Mouse (Mus musculus) bone marrow macrophage, adult 2 months (primary cell): ENCODE results near the gene Tob1. TPM values are rescaled to one million over a fixed set of nuclear protein-coding genes. Genes with fewer than 3 reads are reported as not detected.

Source experiments
- H3K27ac ChIP-seq: 2 replicates; pipeline ENCODE4 v1.5.1; 2012; ENCODE audit warnings: low read depth, low read length; ENCODE audit not compliant: insufficient read depth
- H3K4me1 ChIP-seq: 2 replicates; pipeline ENCODE4 v1.6.1; 2012; ENCODE audit warnings: low read length; ENCODE audit not compliant: control insufficient read depth, insufficient read depth
- H3K4me3 ChIP-seq: 2 replicates; pipeline ENCODE4 v1.5.1; 2012; ENCODE audit warnings: mild to moderate bottlenecking, low read length, moderate library complexity; ENCODE audit not compliant: insufficient read depth
- CTCF ChIP-seq: IDR thresholded peaks from 2 replicates; pipeline ENCODE4 v1.5.1; 2012; ENCODE audit warnings: low read depth, mild to moderate bottlenecking, low read length, moderate library complexity
- POLR2A ChIP-seq: IDR thresholded peaks from 2 replicates; pipeline ENCODE4 v1.6.1; 2012; ENCODE audit warnings: mild to moderate bottlenecking, low read depth, low read length, borderline replicate concordance
- polyA plus RNA-seq: library from polyadenylated mRNA; stranded (reverse); fragments of >200 nt; gene quantifications from 2 replicates; pipeline ENCODE4 v1.2.4, GENCODE M21; 2012; ENCODE audit not compliant: missing spikeins, insufficient read depth, insufficient read length

Gene Tob1
- polyA plus RNA-seq, 1 experiment, result 16.7 TPM

- H3K27ac ChIP-seq, result no peak overlapping the region
- no peaks in the 10 kb centered on the region for H3K4me1 ChIP-seq
- no peak overlapping the region for H3K4me3 ChIP-seq
- TF ChIP-seq POLR2A (no peak), CTCF (no peak)
Measured at GRCm38 (mm10) chr11:94239706-94240105, 28.5 kb downstream of the Tob1 start.

- Histone ChIP-seq H3K4me1 (no peaks in the 10 kb centered on the region), H3K4me3 (no peak overlapping the region), H3K27ac (no peak overlapping the region)
- no peak for TF ChIP-seq CTCF
- TF ChIP-seq POLR2A, result no peak
Measured at GRCm38 (mm10) chr11:94242760-94243421, 31.6 kb downstream of the Tob1 start.

- Histone ChIP-seq H3K27ac (no peak overlapping the region), H3K4me1 (no peaks in the 10 kb centered on the region), H3K4me3 (no peak overlapping the region)
- TF ChIP-seq CTCF (no peak), POLR2A (no peak)
Measured at GRCm38 (mm10) chr11:94243422-94244180, 32.3 kb downstream of the Tob1 start.

GRCm38 (mm10) chr11:94244385-94244784 is 33.1 kb downstream of the Tob1 start:
- Histone ChIP-seq H3K27ac (no peak overlapping the region), H3K4me1 (no peaks in the 10 kb centered on the region), H3K4me3 (no peak overlapping the region)
- TF ChIP-seq CTCF, result no peak
- TF ChIP-seq POLR2A, result no peak

GRCm38 (mm10) chr11:94245955-94246788 is 34.9 kb downstream of the Tob1 start, which contains the start of gene Wfikkn2:
Gene Wfikkn2 (minus strand): TSS chr11:94246005.
- H3K27ac ChIP-seq, result no peak within 1 kb of the TSS
- no peak within 1 kb of the TSS for H3K4me3 ChIP-seq
- TF ChIP-seq POLR2A, result no peak
- TF ChIP-seq CTCF, result no peak
- H3K4me1 ChIP-seq, result no peaks in the 10 kb centered on the region

GRCm38 (mm10) chr11:94246789-94247061 is 35.5 kb downstream of the Tob1 start:
- H3K27ac ChIP-seq, result no peak overlapping the region
- H3K4me3 ChIP-seq, result no peak overlapping the region
- TF ChIP-seq POLR2A (no peak), CTCF (no peak)
- peaks cover 1% of the 10 kb centered on the region for H3K4me1 ChIP-seq

GRCm38 (mm10) chr11:94253156-94253555 is 41.9 kb downstream of the Tob1 start:
- no peak overlapping the region for H3K27ac ChIP-seq
- H3K4me3 ChIP-seq, result no peak overlapping the region
- peaks cover 15% of the 10 kb centered on the region for H3K4me1 ChIP-seq
- TF ChIP-seq CTCF (no peak), POLR2A (no peak)

GRCm38 (mm10) chr11:94253691-94254090 is 42.4 kb downstream of the Tob1 start:
- Histone ChIP-seq H3K4me3 (no peak overlapping the region), H3K4me1 (peaks cover 15% of the 10 kb centered on the region), H3K27ac (no peak overlapping the region)
- TF ChIP-seq CTCF, result no peak
- no peak for TF ChIP-seq POLR2A

- Histone ChIP-seq H3K4me1 (peaks cover 29% of the 10 kb centered on the region), H3K4me3 (no peak overlapping the region), H3K27ac (no peak overlapping the region)
- TF ChIP-seq CTCF (no peak), POLR2A (no peak)
Measured at GRCm38 (mm10) chr11:94255733-94256132, 44.5 kb downstream of the Tob1 start.

GRCm38 (mm10) chr11:94257987-94258386 is 46.7 kb downstream of the Tob1 start:
- peaks cover 23% of the 10 kb centered on the region for H3K4me1 ChIP-seq
- TF ChIP-seq CTCF (no peak), POLR2A (no peak)
- no peak overlapping the region for H3K27ac ChIP-seq
- H3K4me3 ChIP-seq, result no peak overlapping the region
